Mouse (Mus musculus): ENCODE measurements at regions not wholly inside any gene's neighbourhood (a gene's known extent, or its start where the extent isn't known, plus 50 kb on each side); places are given as distances from the start of the nearest gene placed in this dataset.

DNA sequence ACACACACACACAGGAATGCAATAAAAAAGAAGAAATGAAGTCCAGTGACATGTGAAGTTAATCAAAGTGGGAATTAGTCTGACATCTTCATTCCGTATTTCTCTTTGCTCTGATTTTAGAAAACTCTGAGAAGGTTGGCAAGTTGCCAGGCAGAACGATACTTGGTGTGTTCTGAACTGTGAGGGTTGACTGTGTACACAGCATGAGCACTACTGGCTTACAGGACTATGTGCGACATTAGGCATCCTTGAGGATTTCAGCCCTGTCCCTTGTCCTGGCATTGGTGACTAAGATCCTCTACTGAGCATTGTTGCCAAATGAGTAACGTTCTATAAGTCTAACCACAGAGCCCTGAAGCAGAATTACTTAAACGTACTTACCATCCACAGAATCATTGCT, 340.7 kb downstream of the Plk2 start:
- WGBS, result 86% methylated on average over 5 of the region's 5 CpGs
- no peak for DNase-seq (ENCODE audit: low spot score)
- H3K9me3 ChIP-seq (replicated peaks), result no peaks in the 10 kb centered on the region

DNA sequence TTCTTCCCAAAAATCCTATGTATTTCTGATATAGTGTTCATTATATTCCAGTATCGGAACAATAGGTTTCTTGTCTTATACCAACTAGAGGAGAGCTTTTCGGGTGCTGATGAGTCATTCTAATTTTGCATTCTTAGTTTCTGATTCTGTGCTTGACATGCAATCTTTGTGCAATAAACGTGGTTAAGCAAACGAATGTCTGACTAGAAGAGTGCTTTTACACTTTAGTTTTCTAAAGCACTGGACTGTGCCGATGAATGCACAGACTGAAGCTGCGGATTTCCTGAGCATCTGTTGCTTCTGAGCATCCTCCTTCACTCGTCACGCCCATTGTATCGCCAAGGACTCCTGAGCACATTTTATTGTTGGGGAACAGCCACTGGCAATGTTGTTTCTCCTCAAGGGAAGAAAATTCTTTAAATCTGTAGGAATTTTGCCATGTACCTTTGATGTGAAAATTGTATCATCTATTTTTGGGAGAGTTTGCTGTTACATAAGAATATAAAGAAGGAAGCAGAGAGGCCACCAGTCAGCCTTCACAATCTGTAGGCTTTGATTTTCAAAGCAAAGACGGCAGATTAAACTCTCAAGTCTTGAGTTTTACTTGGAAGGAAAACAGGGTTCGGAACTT, 346.8 kb downstream of the Plk2 start:
- Histone ChIP-seq H3K27me3 (ENCODE audit: low read depth, poor library complexity, severe bottlenecking) (no peaks in the 10 kb centered on the region), H3K4me3 (no peak overlapping the region), H3K27ac (replicated peaks) (no peak overlapping the region), H3K4me1 (no peaks in the 10 kb centered on the region), H3K9me3 (replicated peaks) (no peaks in the 10 kb centered on the region), H3K36me3 (no peaks in the 10 kb centered on the region)
- WGBS, result 85% methylated on average over 11 of the region's 11 CpGs
- DNase-seq (ENCODE audit: low spot score), result no peak

More for the DNA sequence above, 340.7 kb downstream of the Plk2 start:
- H3K36me3 ChIP-seq, result no peaks in the 10 kb centered on the region
- H3K27ac ChIP-seq (replicated peaks), result no peak overlapping the region
- no peak overlapping the region for H3K4me3 ChIP-seq
- no peaks in the 10 kb centered on the region for H3K4me1 ChIP-seq
- H3K27me3 ChIP-seq (ENCODE audit: low read depth, poor library complexity, severe bottlenecking), result no peaks in the 10 kb centered on the region

DNA sequence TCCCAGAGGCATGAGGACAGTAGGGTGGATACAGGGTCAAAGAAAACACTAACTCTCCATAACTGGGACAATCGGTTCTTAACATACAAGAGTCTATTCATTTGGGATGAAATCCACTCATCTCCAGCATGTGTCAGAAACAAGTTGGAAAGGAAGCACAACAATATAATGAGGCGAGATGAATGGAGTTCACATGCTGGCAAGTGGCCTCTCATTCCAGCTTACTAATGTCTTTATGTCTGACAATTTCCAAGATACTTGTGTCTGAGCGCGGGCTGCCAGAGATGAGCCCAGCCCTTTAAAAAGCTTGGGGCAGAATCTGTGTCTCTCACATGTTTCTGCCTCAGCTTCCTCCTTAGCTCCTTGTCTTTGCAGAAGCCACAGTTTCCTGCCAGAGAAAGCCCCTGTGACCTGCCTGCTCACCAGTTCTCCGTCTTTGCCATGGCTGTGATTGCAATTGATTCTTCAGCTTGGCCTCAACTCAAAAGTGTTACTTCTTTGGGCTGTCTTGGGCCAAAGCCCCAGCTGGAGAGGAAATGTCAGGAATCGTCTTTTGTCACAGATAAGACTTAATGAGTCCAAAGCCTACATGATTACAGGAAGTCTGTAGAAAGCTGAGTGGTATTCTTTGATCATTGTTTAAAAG, 352.5 kb downstream of the Plk2 start:
- Histone ChIP-seq H3K27ac (replicated peaks) (no peak overlapping the region), H3K9me3 (replicated peaks) (peaks cover 4% of the 10 kb centered on the region; the same call in 1 of the 2 replicates), H3K4me1 (0 out of 2 replicates have a peak, but pooled peaks cover 3% of the 10 kb centered on the region), H3K27me3 (ENCODE audit: low read depth, poor library complexity, severe bottlenecking) (no peaks in the 10 kb centered on the region), H3K4me3 (no peak overlapping the region), H3K36me3 (no peaks in the 10 kb centered on the region)
- no peak for DNase-seq (ENCODE audit: low spot score)
- WGBS, result 79% methylated on average over 6 of the region's 6 CpGs

DNA sequence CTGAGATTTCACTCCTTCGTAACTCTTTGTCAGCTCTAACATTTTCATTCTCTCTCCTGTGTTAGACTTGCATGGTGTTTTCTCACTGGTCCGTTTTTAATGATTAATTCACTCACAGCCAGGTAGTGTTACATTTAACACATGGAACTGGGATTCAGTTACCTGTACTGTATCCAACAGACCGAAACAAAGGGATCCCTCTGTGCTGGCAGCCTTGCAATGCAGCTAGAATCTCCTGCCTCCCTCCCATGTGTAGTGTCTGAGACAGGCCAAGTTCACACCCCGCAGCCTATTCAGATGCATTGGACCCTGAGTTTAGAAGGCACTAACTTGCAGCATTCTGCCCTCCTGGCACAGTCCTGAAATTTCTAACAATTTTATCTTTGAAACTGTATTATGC, 357.9 kb downstream of the Plk2 start:
- 90% methylated on average over 4 of the region's 4 CpGs for WGBS
- Histone ChIP-seq H3K27me3 (ENCODE audit: low read depth, poor library complexity, severe bottlenecking) (no peaks in the 10 kb centered on the region), H3K36me3 (no peaks in the 10 kb centered on the region), H3K4me1 (peaks cover 2% of the 10 kb centered on the region; the same call in 1 of the 2 replicates), H3K9me3 (replicated peaks) (peaks cover 4% of the 10 kb centered on the region; the same call in 1 of the 2 replicates), H3K27ac (replicated peaks) (no peak overlapping the region), H3K4me3 (no peak overlapping the region)
- no peak for DNase-seq (ENCODE audit: low spot score)

DNA sequence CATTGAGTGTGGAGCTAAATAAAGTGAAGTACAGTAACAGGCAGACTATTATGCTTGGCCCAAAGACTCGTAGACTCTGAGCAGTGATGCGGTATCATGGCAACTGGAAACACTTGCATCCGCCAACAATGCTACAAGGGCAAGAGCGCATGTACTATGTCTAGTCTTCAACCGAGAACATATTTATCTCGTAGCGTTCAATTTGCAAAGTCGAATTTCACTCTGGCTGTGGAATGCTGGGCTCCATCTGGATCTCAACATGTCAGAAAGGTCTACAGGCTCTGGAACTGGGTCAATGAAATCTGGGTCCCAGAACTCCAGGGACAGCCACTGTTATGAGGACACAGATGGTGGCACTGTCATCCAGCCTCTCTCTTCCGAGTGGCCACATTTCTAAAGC, 359.7 kb downstream of the Plk2 start:
- no peaks in the 10 kb centered on the region for H3K27me3 ChIP-seq (ENCODE audit: low read depth, poor library complexity, severe bottlenecking)
- H3K36me3 ChIP-seq, result no peaks in the 10 kb centered on the region
- no peaks in the 10 kb centered on the region for H3K9me3 ChIP-seq (replicated peaks)
- no peak overlapping the region for H3K4me3 ChIP-seq
- H3K27ac ChIP-seq (replicated peaks), result no peak overlapping the region
- WGBS, result 90% methylated on average over 9 of the region's 9 CpGs
- H3K4me1 ChIP-seq, result peaks cover 5% of the 10 kb centered on the region; the same call in 1 of the 2 replicates
- no peak for DNase-seq (ENCODE audit: low spot score)

DNA sequence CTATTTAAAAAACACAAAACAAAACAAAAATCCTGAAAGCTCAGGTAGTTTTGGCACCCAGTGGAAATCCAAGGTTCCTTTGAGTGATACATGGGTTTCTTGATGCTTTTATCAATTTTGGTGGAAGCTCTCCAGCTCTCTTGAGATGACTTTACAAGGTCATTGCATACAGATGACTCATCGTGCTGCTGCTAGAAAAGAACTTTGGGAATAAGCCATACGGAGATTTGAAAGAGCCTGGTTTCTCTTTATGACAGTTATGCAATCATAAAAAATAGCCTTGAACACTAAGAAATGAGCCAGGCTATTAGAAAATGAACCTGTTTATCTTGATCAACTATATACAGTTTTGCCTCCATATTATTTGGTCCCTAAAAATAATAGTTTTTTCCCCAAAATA, 362.0 kb downstream of the Plk2 start:
- H3K4me3 ChIP-seq, result no peak overlapping the region
- no peaks in the 10 kb centered on the region for H3K36me3 ChIP-seq
- DNase-seq (ENCODE audit: low spot score), result no peak
- H3K9me3 ChIP-seq (replicated peaks), result no peaks in the 10 kb centered on the region
- WGBS, result 84% methylated on average over 2 of the region's 2 CpGs
- no peaks in the 10 kb centered on the region for H3K27me3 ChIP-seq (ENCODE audit: low read depth, poor library complexity, severe bottlenecking)
- H3K27ac ChIP-seq (replicated peaks), result no peak overlapping the region
- peaks cover 5% of the 10 kb centered on the region; the same call in 1 of the 2 replicates for H3K4me1 ChIP-seq

DNA sequence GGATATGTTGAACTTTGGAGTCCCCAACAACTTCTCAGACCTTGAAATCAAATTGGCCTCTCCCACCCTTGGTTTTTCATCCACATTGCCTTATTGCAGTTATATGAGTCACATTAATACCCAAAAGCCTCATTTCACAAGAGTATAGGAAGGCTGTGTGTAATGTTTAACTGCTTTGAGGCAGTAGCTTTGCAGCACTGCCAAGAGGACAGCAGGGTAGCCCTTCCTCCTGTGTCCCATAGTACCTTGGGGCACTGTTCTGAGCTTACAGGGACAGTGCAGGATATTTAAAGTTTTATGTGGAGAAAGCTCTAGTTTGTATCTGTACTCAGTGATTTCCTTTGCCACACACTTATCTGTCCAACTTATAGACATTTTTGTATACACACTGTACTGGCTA, 374.4 kb downstream of the Plk2 start:
- Histone ChIP-seq H3K4me3 (no peak overlapping the region), H3K4me1 (peaks cover 8% of the 10 kb centered on the region), H3K36me3 (no peaks in the 10 kb centered on the region), H3K9me3 (replicated peaks) (no peaks in the 10 kb centered on the region), H3K27ac (replicated peaks) (no peak overlapping the region), H3K27me3 (ENCODE audit: low read depth, poor library complexity, severe bottlenecking) (no peaks in the 10 kb centered on the region)
- DNase-seq (ENCODE audit: low spot score), result no peak

DNA sequence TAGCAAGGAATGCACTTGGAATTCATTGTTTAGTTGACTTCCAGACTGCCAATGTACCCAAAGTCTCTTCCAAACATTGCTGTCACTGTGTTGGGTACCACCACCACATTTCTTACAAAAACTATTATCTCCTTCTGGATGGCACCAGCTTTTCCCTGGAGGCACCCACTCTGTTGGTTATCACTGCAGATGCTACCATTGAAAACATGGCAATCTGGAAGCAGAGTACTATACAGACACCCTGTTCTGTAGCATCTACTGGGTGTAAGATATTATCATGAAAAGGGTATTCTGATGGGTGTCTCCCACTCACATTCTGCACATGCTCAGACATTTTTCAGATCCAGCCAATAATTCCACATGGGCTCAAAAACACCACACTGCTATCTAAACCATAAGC, 380.4 kb downstream of the Plk2 start:
- no peak overlapping the region for H3K27ac ChIP-seq (replicated peaks)
- H3K4me3 ChIP-seq, result no peak overlapping the region

DNA sequence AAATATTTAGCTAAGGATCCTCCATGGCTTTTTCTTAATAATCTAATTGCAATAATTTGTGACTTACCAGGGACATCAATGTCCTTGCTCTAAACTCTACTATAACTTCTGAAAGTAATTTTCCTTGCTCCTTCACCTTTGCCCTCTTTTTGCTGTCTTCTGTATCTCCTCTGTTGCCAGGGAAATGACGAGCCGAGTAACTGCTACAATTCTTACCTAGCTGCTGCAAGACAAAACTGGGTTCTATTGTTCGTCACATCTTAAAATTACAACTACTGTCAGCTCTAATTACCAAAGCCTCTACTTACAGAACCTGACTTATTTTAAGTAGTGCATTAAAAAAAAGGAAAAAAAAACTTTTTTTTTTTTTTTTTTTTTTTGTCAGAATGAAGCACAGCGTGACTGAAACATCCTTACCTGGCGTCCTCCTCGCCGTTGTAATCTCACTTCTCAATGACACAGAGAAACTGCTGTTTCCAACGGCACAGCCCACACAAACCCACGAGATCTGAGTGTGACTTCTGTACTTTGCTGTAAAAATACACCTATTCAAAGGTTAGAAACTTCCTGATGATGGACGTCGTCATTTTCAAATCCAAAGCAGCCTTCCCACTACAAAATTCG, 389.4 kb downstream of the Plk2 start:
- no peaks in the 10 kb centered on the region; the same call in 1 of the 2 replicates for H3K4me1 ChIP-seq
- no peaks in the 10 kb centered on the region for H3K27me3 ChIP-seq (ENCODE audit: low read depth, poor library complexity, severe bottlenecking)
- no peak overlapping the region for H3K4me3 ChIP-seq
- 81% methylated on average over 12 of the region's 12 CpGs for WGBS
- DNase-seq (ENCODE audit: low spot score), result no peak
- no peaks in the 10 kb centered on the region for H3K36me3 ChIP-seq
- H3K27ac ChIP-seq (replicated peaks), result no peak overlapping the region
- no peaks in the 10 kb centered on the region for H3K9me3 ChIP-seq (replicated peaks)

More for the DNA sequence above, 380.4 kb downstream of the Plk2 start:
- Histone ChIP-seq H3K9me3 (replicated peaks) (no peaks in the 10 kb centered on the region), H3K4me1 (peaks cover 8% of the 10 kb centered on the region), H3K27me3 (ENCODE audit: low read depth, poor library complexity, severe bottlenecking) (no peaks in the 10 kb centered on the region), H3K36me3 (no peaks in the 10 kb centered on the region)
- no peak for DNase-seq (ENCODE audit: low spot score)

DNA sequence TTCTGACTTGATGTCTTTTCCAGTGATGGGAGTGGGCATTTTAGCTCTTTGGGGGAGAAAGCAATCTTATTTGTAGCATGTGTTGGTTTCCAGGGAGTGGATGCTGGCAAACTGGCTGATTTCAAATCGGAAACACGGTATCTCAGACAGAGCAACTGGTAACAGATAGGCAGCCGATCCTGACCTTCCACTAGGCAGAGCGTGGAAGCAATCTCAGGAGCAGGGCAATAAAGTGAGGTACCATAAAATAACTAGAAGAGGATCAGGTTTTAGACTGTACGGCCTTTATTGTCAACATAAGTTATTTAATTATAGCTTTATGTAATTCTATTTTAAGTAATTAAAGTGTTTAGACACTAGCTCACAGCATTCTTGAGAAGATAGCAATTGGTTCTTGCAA, 390.0 kb downstream of the Plk2 start:
- H3K27ac ChIP-seq (replicated peaks), result no peak overlapping the region
- H3K4me1 ChIP-seq, result no peaks in the 10 kb centered on the region; the same call in 1 of the 2 replicates
- H3K9me3 ChIP-seq (replicated peaks), result no peaks in the 10 kb centered on the region
- no peaks in the 10 kb centered on the region for H3K27me3 ChIP-seq (ENCODE audit: low read depth, poor library complexity, severe bottlenecking)
- 88% methylated on average over 5 of the region's 5 CpGs for WGBS
- no peak for DNase-seq (ENCODE audit: low spot score)
- no peak overlapping the region for H3K4me3 ChIP-seq
- no peaks in the 10 kb centered on the region for H3K36me3 ChIP-seq

DNA sequence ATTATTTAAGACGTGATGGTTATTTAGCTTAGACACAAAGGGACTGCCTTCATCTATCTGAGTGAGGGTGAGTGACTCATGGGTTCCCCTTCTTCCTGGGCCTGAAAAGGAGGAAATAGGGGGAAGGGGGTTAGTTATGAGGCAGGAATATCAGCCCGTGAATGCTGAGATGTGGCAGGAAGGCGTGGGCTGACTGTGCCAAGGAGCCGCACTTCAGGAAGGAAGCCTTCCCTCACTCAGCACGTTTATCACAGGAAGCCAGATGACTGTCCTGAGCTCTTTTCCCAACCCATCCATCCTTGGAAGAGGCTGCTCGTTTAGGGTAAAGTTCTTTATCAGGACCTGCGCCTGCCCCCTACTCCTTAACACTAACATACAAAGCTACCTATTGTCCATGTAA, 403.5 kb downstream of the Plk2 start:
- DNase-seq (ENCODE audit: low spot score), result no peak
- WGBS, result 82% methylated on average over 7 of the region's 7 CpGs
- Histone ChIP-seq H3K4me3 (no peak overlapping the region), H3K36me3 (no peaks in the 10 kb centered on the region), H3K4me1 (no peaks in the 10 kb centered on the region), H3K27me3 (ENCODE audit: low read depth, poor library complexity, severe bottlenecking) (no peaks in the 10 kb centered on the region), H3K27ac (replicated peaks) (no peak overlapping the region), H3K9me3 (replicated peaks) (no peaks in the 10 kb centered on the region)

DNA sequence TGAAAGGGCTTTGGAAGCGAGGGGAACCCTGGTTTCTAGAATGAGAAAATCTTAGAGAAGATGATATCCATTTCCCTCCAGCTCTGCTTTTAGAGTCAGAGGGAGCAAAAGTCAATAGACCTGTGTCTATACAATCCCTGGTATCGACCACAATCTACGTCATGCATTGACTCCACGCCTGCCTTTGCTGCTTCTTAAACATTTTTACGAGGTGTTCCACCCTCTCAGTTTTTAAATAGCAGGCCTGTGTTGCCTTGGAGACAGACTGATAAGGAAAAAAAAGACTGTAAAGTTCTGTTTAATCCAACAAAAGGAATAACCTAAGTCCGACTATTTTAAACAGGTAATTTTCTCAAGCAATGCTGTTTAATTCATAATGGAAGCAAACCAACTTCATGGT, 408.0 kb downstream of the Plk2 start:
- no peaks in the 10 kb centered on the region for H3K27me3 ChIP-seq (ENCODE audit: low read depth, poor library complexity, severe bottlenecking)
- H3K36me3 ChIP-seq, result no peaks in the 10 kb centered on the region
- no peak overlapping the region for H3K4me3 ChIP-seq
- H3K9me3 ChIP-seq (replicated peaks), result no peaks in the 10 kb centered on the region
- no peak overlapping the region for H3K27ac ChIP-seq (replicated peaks)
- H3K4me1 ChIP-seq, result no peaks in the 10 kb centered on the region
- WGBS, result 89% methylated on average over 6 of the region's 6 CpGs
- DNase-seq (ENCODE audit: low spot score), result no peak

DNA sequence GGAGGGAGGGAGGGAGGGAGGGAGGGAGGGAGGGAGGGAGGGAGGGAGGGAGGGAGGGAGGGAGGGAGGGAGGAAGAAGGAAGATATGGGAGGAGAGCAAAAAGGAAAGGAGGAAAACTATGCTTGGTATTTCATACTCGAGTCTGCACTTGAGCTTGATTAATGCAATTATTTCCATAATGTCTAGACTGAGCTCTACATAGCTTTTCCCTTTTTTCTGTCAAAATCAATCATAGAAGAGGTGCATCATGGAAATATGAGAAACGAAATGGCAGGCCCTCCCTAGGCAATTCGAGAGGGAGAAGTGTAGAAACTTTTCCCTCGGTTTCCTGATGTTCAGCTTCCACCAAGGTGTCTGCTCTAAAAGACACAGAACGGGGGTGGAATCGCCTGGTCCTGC, 417.6 kb downstream of the Plk2 start:
- 83% methylated on average over 6 of the region's 6 CpGs for WGBS
- DNase-seq (ENCODE audit: low spot score), result no peak
- H3K4me1 ChIP-seq, result no peaks in the 10 kb centered on the region; the same call in 1 of the 2 replicates
- H3K27ac ChIP-seq (replicated peaks), result no peak overlapping the region
- no peak overlapping the region for H3K4me3 ChIP-seq
- no peaks in the 10 kb centered on the region for H3K9me3 ChIP-seq (replicated peaks)
- H3K36me3 ChIP-seq, result no peaks in the 10 kb centered on the region
- H3K27me3 ChIP-seq (ENCODE audit: low read depth, poor library complexity, severe bottlenecking), result no peaks in the 10 kb centered on the region
